Mouse (Mus musculus): ENCODE measurements around the gene Htr6. TPM values are rescaled to one million over a fixed set of nuclear protein-coding genes. Genes with fewer than 3 reads are reported as not detected.

The Htr6 gene
- total RNA-seq, 2 experiments from 2014 or later: not detected

- no peak for DNase-seq
- intact Hi-C loops (cut with DNase I; ENCODE audit: low total_unique reads): no loop called here
These were observed 21.0 kb downstream of the Htr6 start for GRCm38 (mm10) chr4:139054300-139054923.

- intact Hi-C loops (cut with DNase I; ENCODE audit: low total_unique reads): no loop called here
These were observed 22.0 kb downstream of the Htr6 start for GRCm38 (mm10) chr4:139053391-139053790.

DNA sequence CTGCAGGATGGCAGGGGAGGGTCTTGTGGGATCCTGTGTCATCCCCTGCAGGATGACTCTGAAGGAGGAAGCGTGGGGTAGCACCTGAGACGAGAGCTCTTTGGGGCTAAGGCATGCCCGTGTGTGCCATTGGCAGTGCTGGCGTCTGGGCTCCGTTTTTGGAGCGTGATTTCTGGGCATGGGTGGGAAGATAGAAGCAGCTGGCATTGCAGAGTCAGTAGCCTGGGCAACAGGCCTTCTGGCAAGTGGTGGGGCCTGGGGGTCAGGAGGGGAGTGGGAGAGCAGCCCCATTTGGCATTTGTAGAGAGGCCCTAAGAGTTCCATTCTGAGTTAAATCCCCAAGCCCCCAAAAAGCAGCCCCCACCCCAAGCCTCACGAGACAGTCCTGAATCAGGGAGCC is 22.6 kb downstream of the Htr6 start:
- intact Hi-C loops (cut with DNase I; ENCODE audit: low total_unique reads): no loop called here

More at GRCm38 (mm10) chr4:139053391-139053790, 22.0 kb downstream of the Htr6 start:
- DNase-seq: no peak

GRCm38 (mm10) chr4:139048518-139048917 is 26.9 kb downstream of the Htr6 start:
- no peak for DNase-seq
- intact Hi-C loops (cut with DNase I; ENCODE audit: low total_unique reads): no loop called here

More for the DNA sequence above, 22.6 kb downstream of the Htr6 start:
- DNase-seq: no peak

DNA sequence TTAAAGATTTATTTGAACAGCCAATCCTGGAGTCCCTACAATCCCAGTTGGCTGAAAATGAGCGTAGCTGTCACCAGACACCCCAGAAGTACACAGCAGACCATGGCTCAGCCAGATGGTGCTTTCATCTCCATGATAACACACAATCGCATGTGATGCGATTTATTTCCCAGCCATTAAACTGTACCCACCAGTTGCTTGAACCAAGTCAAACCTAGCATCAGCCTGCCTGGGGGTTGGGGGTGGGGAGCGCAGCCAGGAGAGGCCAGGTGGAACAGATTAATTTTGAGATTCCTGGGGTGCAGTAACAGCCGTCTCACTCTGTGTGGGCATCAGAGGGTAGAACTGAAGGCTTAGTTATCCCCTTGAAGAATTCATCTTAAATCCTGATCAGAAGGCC is 29.0 kb downstream of the Htr6 start:
- DNase-seq: no peak
- intact Hi-C loops (cut with DNase I; ENCODE audit: low total_unique reads): no loop called here

- DNase-seq: no peak
- intact Hi-C loops (cut with DNase I; ENCODE audit: low total_unique reads): no loop called here
These were observed 30.8 kb downstream of the Htr6 start for GRCm38 (mm10) chr4:139044566-139044965.

DNA sequence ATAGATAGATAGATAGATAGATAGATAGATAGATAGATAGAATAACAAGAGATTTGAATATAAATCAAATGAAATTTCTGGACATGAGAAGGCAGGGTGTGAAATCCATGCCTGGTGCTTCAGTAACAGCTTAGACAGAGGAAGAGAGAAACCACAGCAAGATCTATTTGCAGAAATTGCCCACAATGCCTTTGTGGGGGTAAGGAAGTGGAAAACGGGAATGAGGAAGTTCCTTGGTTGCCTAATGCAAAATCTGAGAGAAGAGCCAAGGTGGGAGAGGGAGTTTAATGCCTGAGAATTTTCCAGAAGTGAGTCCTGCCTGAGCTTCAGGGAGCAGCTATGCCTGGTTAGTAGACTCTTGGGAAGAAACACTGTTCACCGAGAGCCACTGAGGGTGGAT is 31.8 kb downstream of the Htr6 start:
- intact Hi-C loops (cut with DNase I; ENCODE audit: low total_unique reads): no loop called here
- DNase-seq: no peak

DNA sequence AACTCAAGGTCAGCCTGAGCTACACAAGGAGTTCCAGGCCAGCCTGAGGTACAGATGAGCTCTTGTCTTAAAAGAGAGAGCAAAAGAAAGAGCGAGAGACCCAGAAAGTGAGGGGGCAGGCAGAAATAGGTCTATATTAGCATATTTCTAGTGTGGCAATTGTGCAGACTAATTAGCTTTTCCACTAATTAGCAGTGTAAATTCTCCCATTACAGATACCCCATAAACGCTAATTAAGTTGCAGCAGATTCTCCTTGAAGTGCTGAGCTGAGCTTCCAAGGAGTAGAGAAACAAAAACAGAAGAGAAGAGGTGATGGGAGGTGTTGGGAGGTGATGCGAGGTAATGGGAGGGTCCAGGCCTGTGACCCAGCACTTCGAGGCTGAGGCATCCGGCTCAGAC is 32.8 kb downstream of the Htr6 start:
- intact Hi-C loops (cut with DNase I; ENCODE audit: low total_unique reads): no loop called here

GRCm38 (mm10) chr4:139040084-139040839 is 35.1 kb downstream of the Htr6 start:
- no peak for DNase-seq
- intact Hi-C loops (cut with DNase I; ENCODE audit: low total_unique reads): no loop called here

More for the DNA sequence above, 32.8 kb downstream of the Htr6 start:
- DNase-seq: no peak

GRCm38 (mm10) chr4:139037795-139038607 is 37.4 kb downstream of the Htr6 start:
- intact Hi-C loops (cut with DNase I; ENCODE audit: low total_unique reads): no loop called here
- no peak for DNase-seq

DNA sequence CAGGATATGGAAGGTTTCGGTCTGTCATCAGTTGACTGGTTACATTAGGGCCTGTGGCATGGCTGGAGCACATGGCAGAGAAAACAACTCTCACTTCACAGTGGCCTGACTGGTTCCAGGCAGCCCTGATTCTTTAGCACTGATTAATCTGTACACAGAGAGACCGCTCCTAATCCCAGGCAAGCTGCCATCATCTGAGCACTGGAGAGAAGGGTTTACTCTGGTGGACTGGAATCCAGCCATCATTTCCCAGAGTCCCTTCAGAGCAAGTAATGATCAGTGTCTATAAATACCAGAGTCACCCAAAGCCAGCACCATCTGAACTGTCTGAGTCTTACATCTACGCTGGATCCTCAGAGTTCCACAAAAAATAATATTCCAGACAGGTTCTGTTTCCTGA is 39.6 kb downstream of the Htr6 start:
- DNase-seq: no peak
- intact Hi-C loops (cut with DNase I; ENCODE audit: low total_unique reads): no loop called here

DNA sequence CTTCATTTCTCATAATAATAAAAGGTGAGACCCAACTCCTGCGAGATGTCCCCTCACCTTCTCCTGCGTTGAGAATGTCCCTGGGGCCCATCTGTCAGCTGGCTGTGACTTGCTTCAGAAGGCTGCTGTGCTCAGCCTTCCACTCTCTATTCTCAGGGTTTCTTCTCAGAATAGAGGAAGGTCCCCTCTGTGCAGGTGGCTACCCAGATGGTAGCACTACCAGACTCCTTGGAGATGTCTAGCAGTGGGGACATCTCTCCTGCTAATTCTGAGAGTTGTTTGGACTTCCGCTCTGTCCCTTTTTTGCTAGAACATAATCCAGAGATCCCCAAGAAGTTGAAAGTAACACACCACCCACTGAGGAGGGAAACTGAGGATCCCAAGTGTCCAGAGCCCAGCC is 40.4 kb downstream of the Htr6 start:
- no peak for DNase-seq
- intact Hi-C loops (cut with DNase I; ENCODE audit: low total_unique reads): no loop called here

GRCm38 (mm10) chr4:139034540-139034939 is 40.8 kb downstream of the Htr6 start:
- intact Hi-C loops (cut with DNase I; ENCODE audit: low total_unique reads): no loop called here
- DNase-seq: no peak

- DNase-seq: no peak
- intact Hi-C loops (cut with DNase I; ENCODE audit: low total_unique reads): no loop called here
These were observed 41.4 kb downstream of the Htr6 start for GRCm38 (mm10) chr4:139034010-139034367.

DNA sequence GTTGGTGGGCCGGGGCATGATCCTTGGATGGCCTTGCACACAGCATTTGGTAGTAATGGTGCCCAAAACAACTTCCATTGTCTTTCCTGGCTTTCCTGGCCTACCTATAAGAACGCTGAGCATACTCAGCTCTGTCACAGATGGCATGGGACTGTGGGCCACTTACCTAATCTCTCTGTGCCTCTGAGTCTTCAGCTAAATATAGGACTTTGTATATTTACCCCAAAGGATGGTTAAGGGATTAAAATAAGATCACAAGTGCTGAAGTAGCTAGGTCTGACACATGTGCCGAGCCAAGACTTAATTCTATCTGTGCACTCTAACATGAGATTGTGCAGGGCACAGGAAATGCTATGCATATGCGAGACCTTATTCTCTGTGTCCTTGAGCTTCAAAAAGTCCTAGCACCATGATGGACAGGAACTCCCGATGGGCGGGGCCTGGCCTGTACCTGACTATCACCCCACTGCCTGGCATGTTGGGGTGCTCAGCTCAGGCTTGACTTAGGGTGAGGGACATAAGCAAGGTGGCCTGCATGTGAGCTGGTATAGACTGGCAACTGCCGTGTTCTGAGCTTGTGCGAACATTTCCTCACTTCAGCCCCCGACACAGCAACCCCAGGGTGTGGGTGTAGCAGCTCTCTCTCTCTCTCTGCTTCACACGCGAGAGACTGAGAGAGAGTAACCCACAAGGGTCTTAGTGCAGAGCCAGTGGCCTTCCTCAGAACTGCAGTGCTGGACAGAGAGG is 41.9 kb downstream of the Htr6 start:
- intact Hi-C loops (cut with DNase I; ENCODE audit: low total_unique reads): no loop called here

GRCm38 (mm10) chr4:139032521-139032920 is 42.8 kb downstream of the Htr6 start:
- intact Hi-C loops (cut with DNase I; ENCODE audit: low total_unique reads): no loop called here
- DNase-seq: no peak

More for the DNA sequence above, 41.9 kb downstream of the Htr6 start:
- DNase-seq: no peak

DNA sequence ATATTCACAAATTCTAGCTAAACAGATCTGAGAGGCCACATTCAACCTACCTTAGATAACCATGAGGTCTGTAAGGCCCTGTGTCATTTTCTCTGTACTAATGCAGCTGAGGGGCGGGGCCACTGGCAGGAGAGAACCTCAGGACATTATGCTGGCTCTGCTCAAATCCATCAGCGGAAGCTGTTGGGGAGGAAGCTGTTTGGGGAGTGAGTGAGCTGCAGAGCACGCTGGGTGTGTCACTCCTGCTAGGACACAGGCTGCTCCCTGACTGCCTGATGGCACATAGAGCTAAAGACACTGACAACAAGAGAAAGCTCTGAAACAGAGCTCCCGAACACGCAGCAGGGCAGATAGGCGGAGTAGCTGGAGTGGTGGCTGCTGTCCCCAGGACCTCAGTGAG is 44.7 kb downstream of the Htr6 start:
- peak; percentile 22 for DNase-seq
- intact Hi-C loops (cut with DNase I; ENCODE audit: low total_unique reads): no loop called here

- intact Hi-C loops (cut with DNase I; ENCODE audit: low total_unique reads): no loop called here
- no peak for DNase-seq
These were observed 51.0 kb downstream of the Htr6 start for GRCm38 (mm10) chr4:139024379-139024778.

DNA sequence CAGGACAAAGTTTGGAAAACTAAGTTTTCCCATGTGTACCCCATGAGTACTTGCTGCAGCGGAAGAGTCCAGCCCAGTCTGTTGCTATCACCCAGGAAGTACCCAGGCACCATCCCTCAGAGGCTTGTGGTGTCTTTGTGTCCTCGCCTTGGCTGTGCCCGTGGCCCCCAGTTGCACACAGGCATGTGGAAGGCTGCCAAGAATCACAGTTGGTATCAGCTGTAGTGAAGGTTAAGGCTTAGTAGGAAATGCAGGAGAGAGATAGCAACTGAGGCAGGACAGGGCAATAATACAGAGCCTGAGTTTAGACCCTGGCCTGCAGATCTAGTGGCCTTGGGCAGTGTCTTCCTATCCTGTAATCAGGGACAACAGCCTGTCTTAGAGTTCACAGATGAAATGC is 55.0 kb downstream of the Htr6 start:
- intact Hi-C loops (cut with DNase I; ENCODE audit: low total_unique reads): no loop called here
- no peak for DNase-seq

DNA sequence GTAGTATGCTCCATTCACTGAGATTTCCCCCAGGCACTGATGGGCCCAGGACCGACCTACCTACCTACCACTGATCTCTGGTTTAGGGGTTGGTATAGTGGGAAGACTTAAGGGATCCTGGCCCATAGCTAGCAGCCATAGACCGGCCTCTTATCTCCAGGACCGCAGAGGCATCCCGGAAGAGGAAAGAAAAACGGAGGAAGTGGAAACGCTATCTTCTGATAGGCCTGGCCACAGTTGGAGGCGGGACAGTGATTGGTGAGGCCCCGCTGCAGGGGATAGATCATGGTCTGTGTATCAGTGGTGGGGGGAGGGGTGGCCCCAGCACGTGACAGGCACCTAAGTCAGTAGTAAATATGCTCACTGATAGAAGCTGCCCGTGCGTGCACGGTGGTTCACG is 56.0 kb downstream of the Htr6 start:
- intact Hi-C loops (cut with DNase I; ENCODE audit: low total_unique reads): no loop called here

More for the DNA sequence above, 56.0 kb downstream of the Htr6 start:
- DNase-seq: no peak

Measured in gastrocnemius, postnatal 14 days (tissue).